Mouse (Mus musculus): ENCODE results near the gene Heatr3. TPM values are rescaled to one million over a fixed set of nuclear protein-coding genes. Genes with fewer than 3 reads are reported as not detected.
"Not testable (repeated sequence)": the region's sequence is repeated elsewhere in the genome, so short reads cannot be mapped to it uniquely, and the experiment has no call there.

Gene Heatr3
- polyA plus RNA-seq, 1 experiment from 2014 or later, result 50.5 TPM

- Histone ChIP-seq H3K27ac (replicated peaks) (no peak overlapping the region), H3K4me1 (peaks cover 25% of the 10 kb centered on the region), H3K9me3 (replicated peaks) (no peaks in the 10 kb centered on the region), H3K4me3 (replicated peaks) (no peak overlapping the region), H3K9ac (no peak overlapping the region), H3K36me3 (no peaks in the 10 kb centered on the region), H3K4me2 (replicated peaks) (no peak overlapping the region), H3K27me3 (no peaks in the 10 kb centered on the region)
- WGBS, result 65% methylated on average over 3 of the region's 3 CpGs
- ATAC-seq (ENCODE audit: insufficient number of reproducible peaks, low FRiP score, low TSS enrichment, low read depth), result no peak
Observed at GRCm38 (mm10) chr8:88197328-88197727, 59.7 kb downstream of the Heatr3 start.

GRCm38 (mm10) chr8:88198551-88198944, 60.9 kb downstream of the Heatr3 start:
- Histone ChIP-seq H3K4me2 (replicated peaks) (peak overlapping the region; percentile 90), H3K9me3 (replicated peaks) (no peaks in the 10 kb centered on the region), H3K27me3 (no peaks in the 10 kb centered on the region), H3K4me3 (replicated peaks) (peak overlapping the region; percentile 89), H3K4me1 (peaks cover 31% of the 10 kb centered on the region), H3K9ac (peak overlapping the region; percentile 77), H3K27ac (replicated peaks) (peak overlapping the region; percentile 98), H3K36me3 (no peaks in the 10 kb centered on the region)
- ATAC-seq (ENCODE audit: insufficient number of reproducible peaks, low FRiP score, low TSS enrichment, low read depth), result no peak
- 0% methylated on average over 10 of the region's 10 CpGs for WGBS

- Histone ChIP-seq H3K4me2 (replicated peaks) (peak within 1 kb of the TSS; percentile 90), H3K4me1 (peaks cover 31% of the 10 kb centered on the region), H3K9ac (peak within 1 kb of the TSS; percentile 77), H3K27me3 (no peaks in the 10 kb centered on the region), H3K9me3 (replicated peaks) (no peaks in the 10 kb centered on the region), H3K4me3 (replicated peaks) (peak within 1 kb of the TSS; percentile 89), H3K36me3 (no peaks in the 10 kb centered on the region), H3K27ac (replicated peaks) (peak within 1 kb of the TSS; percentile 98)
- ATAC-seq (ENCODE audit: insufficient number of reproducible peaks, low FRiP score, low TSS enrichment, low read depth), result peak; percentile 96
- under 1% methylated on average over 73 of the region's 97 CpGs for WGBS
Observed at GRCm38 (mm10) chr8:88198945-88199571, 61.4 kb downstream of the Heatr3 start, which contains the start of gene Tent4b. Gene Tent4b (plus strand): TSS chr8:88199213.

GRCm38 (mm10) chr8:88199700-88200601, 62.3 kb downstream of the Heatr3 start:
- no peaks in the 10 kb centered on the region for H3K36me3 ChIP-seq
- whole genome bisulfite sequencing, result under 1% methylated on average over 111 of the region's 117 CpGs
- H3K27me3 ChIP-seq, result no peaks in the 10 kb centered on the region
- peak; percentile 71 for ATAC-seq (ENCODE audit: insufficient number of reproducible peaks, low FRiP score, low TSS enrichment, low read depth)
- H3K9me3 ChIP-seq (replicated peaks), result no peaks in the 10 kb centered on the region
- H3K4me3 ChIP-seq (replicated peaks), result peak overlapping the region; percentile 89
- H3K9ac ChIP-seq, result peak overlapping the region; percentile 77
- H3K4me2 ChIP-seq (replicated peaks), result peak overlapping the region; percentile 90
- peak overlapping the region; percentile 98 for H3K27ac ChIP-seq (replicated peaks)
- peaks cover 31% of the 10 kb centered on the region for H3K4me1 ChIP-seq

GRCm38 (mm10) chr8:88200724-88201495, 63.3 kb downstream of the Heatr3 start:
- Histone ChIP-seq H3K4me3 (replicated peaks) (peak overlapping the region; percentile 89), H3K36me3 (peaks cover 4% of the 10 kb centered on the region; the same call in 1 of the 2 replicates), H3K27me3 (no peaks in the 10 kb centered on the region), H3K4me1 (peaks cover 31% of the 10 kb centered on the region), H3K9ac (peak overlapping the region; percentile 77; the same call in 1 of the 2 replicates), H3K4me2 (replicated peaks) (peak overlapping the region; percentile 90), H3K27ac (replicated peaks) (no peak overlapping the region), H3K9me3 (replicated peaks) (no peaks in the 10 kb centered on the region)
- 11% methylated on average over 10 of the region's 10 CpGs for WGBS
- no peak for ATAC-seq (ENCODE audit: insufficient number of reproducible peaks, low FRiP score, low TSS enrichment, low read depth)

- Histone ChIP-seq H3K36me3 (peaks cover 4% of the 10 kb centered on the region; the same call in 1 of the 2 replicates), H3K27me3 (no peaks in the 10 kb centered on the region), H3K4me1 (peaks cover 31% of the 10 kb centered on the region), H3K9ac (no peak overlapping the region), H3K27ac (replicated peaks) (0 out of 2 replicates have a peak overlapping the region, but pooled peaks have one; percentile 11), H3K4me2 (replicated peaks) (peak overlapping the region; percentile 90; the same call in 1 of the 2 replicates), H3K9me3 (replicated peaks) (no peaks in the 10 kb centered on the region), H3K4me3 (replicated peaks) (0 out of 2 replicates have a peak overlapping the region, but pooled peaks have one; percentile 89)
- 40% methylated on average over 3 of the region's 3 CpGs for WGBS
- no peak for ATAC-seq (ENCODE audit: insufficient number of reproducible peaks, low FRiP score, low TSS enrichment, low read depth)
Observed at GRCm38 (mm10) chr8:88201641-88202040, 64.0 kb downstream of the Heatr3 start.

GRCm38 (mm10) chr8:88206016-88206415, 68.4 kb downstream of the Heatr3 start:
- 79% methylated on average over 9 of the region's 9 CpGs for WGBS
- Histone ChIP-seq H3K27ac (replicated peaks) (no peak overlapping the region), H3K9me3 (replicated peaks) (no peaks in the 10 kb centered on the region), H3K27me3 (no peaks in the 10 kb centered on the region), H3K36me3 (peaks cover 4% of the 10 kb centered on the region; the same call in 1 of the 2 replicates), H3K4me2 (replicated peaks) (no peak overlapping the region), H3K4me1 (peaks cover 19% of the 10 kb centered on the region), H3K4me3 (replicated peaks) (no peak overlapping the region), H3K9ac (no peak overlapping the region)
- ATAC-seq (ENCODE audit: insufficient number of reproducible peaks, low FRiP score, low TSS enrichment, low read depth), result no peak

GRCm38 (mm10) chr8:88207121-88207821, 69.6 kb downstream of the Heatr3 start:
- Histone ChIP-seq H3K36me3 (peaks cover 4% of the 10 kb centered on the region; the same call in 1 of the 2 replicates), H3K4me2 (replicated peaks) (no peak overlapping the region), H3K9ac (no peak overlapping the region), H3K9me3 (replicated peaks) (no peaks in the 10 kb centered on the region), H3K4me1 (peaks cover 6% of the 10 kb centered on the region; the same call in 1 of the 2 replicates), H3K4me3 (replicated peaks) (no peak overlapping the region), H3K27me3 (no peaks in the 10 kb centered on the region), H3K27ac (replicated peaks) (no peak overlapping the region)
- WGBS, result 77% methylated on average over 7 of the region's 7 CpGs
- no peak for ATAC-seq (ENCODE audit: insufficient number of reproducible peaks, low FRiP score, low TSS enrichment, low read depth)

GRCm38 (mm10) chr8:88209930-88210827, 72.5 kb downstream of the Heatr3 start:
- not testable (repeated sequence) for H3K27me3 ChIP-seq; ATAC-seq (ENCODE audit: insufficient number of reproducible peaks, low FRiP score, low TSS enrichment, low read depth); H3K9me3 ChIP-seq (replicated peaks); H3K4me1 ChIP-seq; H3K4me2 ChIP-seq (replicated peaks); H3K4me3 ChIP-seq (replicated peaks); H3K9ac ChIP-seq; H3K27ac ChIP-seq (replicated peaks); H3K36me3 ChIP-seq
- 83% methylated on average over 6 of the region's 6 CpGs for WGBS

- H3K9me3 ChIP-seq (replicated peaks), result no peaks in the 10 kb centered on the region
- no peaks in the 10 kb centered on the region for H3K36me3 ChIP-seq
- no peak overlapping the region for H3K4me3 ChIP-seq (replicated peaks)
- H3K27me3 ChIP-seq, result no peaks in the 10 kb centered on the region
- no peak overlapping the region for H3K27ac ChIP-seq (replicated peaks)
- no peak overlapping the region for H3K9ac ChIP-seq
- ATAC-seq (ENCODE audit: insufficient number of reproducible peaks, low FRiP score, low TSS enrichment, low read depth), result no peak
- H3K4me1 ChIP-seq, result peaks cover 14% of the 10 kb centered on the region; the same call in 1 of the 2 replicates
- 45% methylated on average over 4 of the region's 4 CpGs for WGBS
- H3K4me2 ChIP-seq (replicated peaks), result no peak overlapping the region
Observed at GRCm38 (mm10) chr8:88221353-88221752, 83.7 kb downstream of the Heatr3 start.
